Mouse (Mus musculus) stomach, embryonic 14.5 days (tissue): ENCODE results near the gene Phldb2. TPM values are rescaled to one million over a fixed set of nuclear protein-coding genes. Genes with fewer than 3 reads are reported as not detected.

ENCODE experiments used
- ATAC-seq: fragments of 200-750 bp; cut with Nextera tagmentation; 2 replicates; pipeline ENCODE4 v1.8.0; 2017; ENCODE audit warnings: low read depth, moderate TSS enrichment; ENCODE audit not compliant: insufficient number of reproducible peaks, insufficient read depth, low FRiP score
- H3K27ac ChIP-seq: fragments of 300-500 bp; sonication (generic); 2 replicates; pipeline ENCODE4 v1.5.1; 2014; ENCODE audit warnings: mild to moderate bottlenecking, low read length, moderate library complexity, mixed read lengths
- H3K27me3 ChIP-seq: fragments of 300-500 bp; sonication (generic); 2 replicates; pipeline ENCODE4 v1.6.1; 2014; ENCODE audit warnings: low read length, control low read depth, mixed read lengths; ENCODE audit not compliant: control insufficient read depth, insufficient read depth
- H3K36me3 ChIP-seq: fragments of 300-500 bp; sonication (generic); 2 replicates; pipeline ENCODE4 v1.6.1; 2014; ENCODE audit warnings: mild to moderate bottlenecking, control low read depth, low read length, moderate library complexity, mixed read lengths; ENCODE audit not compliant: control insufficient read depth, insufficient read depth
- H3K4me1 ChIP-seq: fragments of 300-500 bp; sonication (generic); 2 replicates; pipeline ENCODE4 v1.6.1; 2014; ENCODE audit warnings: low read length, control low read depth, mixed read lengths; ENCODE audit not compliant: control insufficient read depth, insufficient read depth
- H3K4me2 ChIP-seq: fragments of 300-500 bp; sonication (generic); replicated peaks from 2 replicates; pipeline ENCODE4 v1.6.1; 2014; ENCODE audit warnings: low read depth, low read length, control low read depth
- H3K4me3 ChIP-seq: fragments of 300-500 bp; sonication (generic); 2 replicates; pipeline ENCODE4 v1.5.1; 2014; ENCODE audit warnings: low read depth, low read length, control low read depth
- H3K9ac ChIP-seq: fragments of 300-500 bp; sonication (generic); replicated peaks from 2 replicates; pipeline ENCODE4 v1.6.1; 2014; ENCODE audit warnings: low read depth, mild to moderate bottlenecking, control low read depth, low read length, moderate library complexity, mixed read lengths
- H3K9me3 ChIP-seq: fragments of 300-500 bp; sonication (generic); 2 replicates; pipeline ENCODE4 v1.6.1; 2016; ENCODE audit warnings: low read depth, low read length, control low read depth; ENCODE audit not compliant: control insufficient read depth
- whole genome bisulfite sequencing: fragments of 180-500 bp; shearing (Covaris S2); extraction: QIAGEN DNeasy Blood & Tissue Kit; methylation state at CpG from one replicate; pipeline ENCODE4 v1.1.7; 2014; 5-methylcytosine and 5-hydroxymethylcytosine counted together
- polyA plus RNA-seq: library from polyadenylated mRNA; unstranded; fragments of >200 nt; fragmentation: Nextera tagmentation; extraction: Ambion mirVana; gene quantifications from 2 replicates; pipeline ENCODE4 v1.2.1, GENCODE M21; 2014

Gene Phldb2
- polyA plus RNA-seq, 1 experiment from 2014 or later, result 29.7 TPM

DNA sequence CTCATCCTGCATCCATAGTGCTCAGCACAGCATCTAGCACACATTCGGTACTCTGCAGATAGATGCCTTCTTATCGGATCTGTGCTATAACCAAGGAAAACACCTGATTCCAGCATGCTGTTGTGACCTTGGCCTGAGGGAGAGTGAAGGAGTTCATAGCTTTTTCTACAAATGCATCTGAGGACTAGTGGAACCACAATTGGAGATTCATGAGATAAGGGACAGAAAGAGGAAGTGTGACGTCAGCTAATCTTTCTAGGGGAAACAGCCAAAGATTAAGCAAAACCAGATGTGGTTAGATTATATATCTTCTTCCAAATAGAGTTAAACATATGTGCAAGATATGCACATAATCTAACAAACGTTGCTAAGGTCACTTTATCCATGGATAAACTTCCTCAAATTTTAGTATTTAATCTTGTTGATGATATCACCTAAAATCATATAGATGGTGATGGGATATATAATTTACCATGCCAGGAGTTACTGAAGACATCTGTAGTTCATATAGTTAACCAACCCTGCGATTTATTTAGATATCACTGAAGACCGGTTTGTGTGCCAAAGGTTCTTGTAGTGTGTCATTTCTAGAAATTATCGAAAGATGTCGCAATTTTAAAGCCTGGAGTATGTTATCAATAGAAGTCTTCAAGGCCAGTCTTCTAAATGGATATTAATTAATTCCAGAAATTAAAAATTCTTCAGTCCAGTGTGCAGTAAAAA is 11.1 kb downstream of the Phldb2 start:
- Histone ChIP-seq H3K9ac (no peak overlapping the region), H3K9me3 (0 out of 2 replicates have a peak, but pooled peaks cover 3% of the 10 kb centered on the region), H3K4me2 (no peak overlapping the region), H3K4me3 (no peak overlapping the region), H3K27me3 (no peaks in the 10 kb centered on the region), H3K36me3 (no peaks in the 10 kb centered on the region), H3K27ac (no peak overlapping the region), H3K4me1 (0 out of 2 replicates have a peak, but pooled peaks cover 5% of the 10 kb centered on the region)
- ATAC-seq, result no peak
- 72% methylated on average over 8 of the region's 8 CpGs for WGBS

DNA sequence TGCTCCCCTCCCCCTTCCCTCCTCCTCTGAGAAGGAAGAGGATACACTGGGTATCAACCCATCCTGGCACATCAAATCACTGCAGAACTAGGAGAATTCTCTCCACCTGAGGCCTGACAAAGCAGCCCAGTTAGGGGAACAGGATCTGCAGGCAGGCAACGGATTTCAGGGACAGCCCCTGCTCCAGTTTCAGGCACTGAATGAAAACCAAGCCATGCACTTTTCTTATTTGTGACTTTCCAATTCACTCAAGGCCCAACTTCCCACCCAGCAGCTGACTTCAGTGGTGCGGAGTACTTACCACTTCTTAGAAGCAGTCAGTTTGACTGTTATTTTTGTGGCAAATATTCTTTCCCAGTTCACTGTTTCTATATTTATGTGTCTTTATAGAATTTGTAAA is 12.7 kb downstream of the Phldb2 start:
- no peak for ATAC-seq
- H3K4me1 ChIP-seq, result peaks cover 7% of the 10 kb centered on the region; the same call in 1 of the 2 replicates
- 0 out of 2 replicates have a peak, but pooled peaks cover 3% of the 10 kb centered on the region for H3K9me3 ChIP-seq
- H3K9ac ChIP-seq, result no peak overlapping the region
- 92% methylated on average over 2 of the region's 2 CpGs for WGBS
- H3K27ac ChIP-seq, result no peak overlapping the region
- H3K36me3 ChIP-seq, result no peaks in the 10 kb centered on the region
- H3K4me3 ChIP-seq, result no peak overlapping the region
- H3K27me3 ChIP-seq, result no peaks in the 10 kb centered on the region
- no peak overlapping the region for H3K4me2 ChIP-seq

DNA sequence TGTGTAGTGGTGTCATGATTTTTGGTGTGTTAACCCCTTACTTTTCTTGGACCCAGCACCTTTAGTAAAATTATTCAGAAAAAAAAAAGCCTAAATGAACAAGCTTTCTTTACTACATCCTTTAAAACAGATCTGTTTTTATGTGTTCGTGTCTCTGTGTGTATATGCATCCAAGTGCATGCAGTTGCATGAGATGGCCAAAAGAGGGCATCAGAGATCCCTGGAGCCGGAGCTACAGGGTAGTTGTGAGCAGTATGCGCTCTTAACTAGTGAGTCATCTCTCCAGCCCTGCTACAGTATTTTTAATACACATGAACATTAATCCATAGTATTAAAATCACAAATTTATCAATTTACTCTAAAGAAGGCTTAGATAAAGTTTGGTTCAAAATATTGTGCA is 14.0 kb downstream of the Phldb2 start:
- Histone ChIP-seq H3K36me3 (no peaks in the 10 kb centered on the region), H3K27ac (no peak overlapping the region), H3K27me3 (no peaks in the 10 kb centered on the region), H3K4me3 (no peak overlapping the region), H3K9me3 (0 out of 2 replicates have a peak, but pooled peaks cover 3% of the 10 kb centered on the region), H3K9ac (no peak overlapping the region), H3K4me1 (peaks cover 2% of the 10 kb centered on the region; the same call in 1 of the 2 replicates), H3K4me2 (no peak overlapping the region)
- 95% methylated on average over 3 of the region's 3 CpGs for WGBS
- ATAC-seq, result no peak

DNA sequence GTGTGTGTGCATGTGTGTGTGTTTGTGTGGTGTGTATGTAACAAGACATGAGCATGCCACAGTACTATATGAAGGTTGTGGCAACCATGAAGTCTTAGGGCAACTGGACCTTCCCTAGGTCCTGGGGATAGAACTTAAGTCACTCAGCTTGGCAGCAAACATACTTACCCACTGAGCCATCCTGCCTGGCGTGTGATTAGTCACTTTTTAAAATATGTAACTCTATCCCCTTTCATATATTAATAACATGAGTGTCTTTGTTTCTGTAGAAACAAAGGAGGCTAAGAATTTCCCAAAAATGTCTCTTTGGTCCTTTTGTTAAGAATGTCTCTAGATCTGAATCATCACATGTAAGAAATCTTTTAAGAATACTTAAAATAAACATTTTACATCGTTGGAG is 16.0 kb downstream of the Phldb2 start:
- H3K4me1 ChIP-seq, result peaks cover 2% of the 10 kb centered on the region; the same call in 1 of the 2 replicates
- no peaks in the 10 kb centered on the region for H3K36me3 ChIP-seq
- no peak overlapping the region for H3K27ac ChIP-seq
- H3K9ac ChIP-seq, result no peak overlapping the region
- no peaks in the 10 kb centered on the region for H3K27me3 ChIP-seq
- no peak overlapping the region for H3K4me3 ChIP-seq
- 42% methylated on average over 2 of the region's 2 CpGs for WGBS
- 0 out of 2 replicates have a peak, but pooled peaks cover 3% of the 10 kb centered on the region for H3K9me3 ChIP-seq
- no peak overlapping the region for H3K4me2 ChIP-seq
- ATAC-seq, result no peak

DNA sequence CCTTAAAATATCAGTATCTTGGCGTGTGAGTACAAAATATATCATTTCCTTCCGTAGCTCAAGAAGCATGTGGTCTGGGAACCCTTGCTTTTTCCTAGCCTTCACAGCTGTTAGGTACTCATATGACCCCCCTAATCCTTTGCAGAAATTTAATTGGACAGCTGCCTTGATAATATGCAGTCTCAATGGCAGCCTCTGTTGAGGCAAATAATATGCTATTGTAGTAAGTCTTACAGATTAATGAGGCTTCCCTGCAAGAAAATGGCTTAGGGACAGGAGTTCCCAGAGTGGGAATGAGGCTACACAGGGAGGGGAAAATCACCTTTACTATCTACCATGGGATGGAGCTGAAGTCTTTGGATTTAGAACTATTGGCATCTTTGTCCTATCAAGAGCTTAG is 16.9 kb downstream of the Phldb2 start:
- peak; percentile 60; the same call in 1 of the 2 replicates for ATAC-seq
- H3K9me3 ChIP-seq, result 0 out of 2 replicates have a peak, but pooled peaks cover 3% of the 10 kb centered on the region
- no peak overlapping the region for H3K4me3 ChIP-seq
- peak overlapping the region; percentile 41; the same call in 1 of the 2 replicates for H3K27ac ChIP-seq
- no peak overlapping the region for H3K9ac ChIP-seq
- 41% methylated on average over 2 of the region's 2 CpGs for WGBS
- H3K36me3 ChIP-seq, result no peaks in the 10 kb centered on the region
- no peaks in the 10 kb centered on the region for H3K27me3 ChIP-seq
- no peak overlapping the region for H3K4me2 ChIP-seq
- peaks cover 2% of the 10 kb centered on the region; the same call in 1 of the 2 replicates for H3K4me1 ChIP-seq

DNA sequence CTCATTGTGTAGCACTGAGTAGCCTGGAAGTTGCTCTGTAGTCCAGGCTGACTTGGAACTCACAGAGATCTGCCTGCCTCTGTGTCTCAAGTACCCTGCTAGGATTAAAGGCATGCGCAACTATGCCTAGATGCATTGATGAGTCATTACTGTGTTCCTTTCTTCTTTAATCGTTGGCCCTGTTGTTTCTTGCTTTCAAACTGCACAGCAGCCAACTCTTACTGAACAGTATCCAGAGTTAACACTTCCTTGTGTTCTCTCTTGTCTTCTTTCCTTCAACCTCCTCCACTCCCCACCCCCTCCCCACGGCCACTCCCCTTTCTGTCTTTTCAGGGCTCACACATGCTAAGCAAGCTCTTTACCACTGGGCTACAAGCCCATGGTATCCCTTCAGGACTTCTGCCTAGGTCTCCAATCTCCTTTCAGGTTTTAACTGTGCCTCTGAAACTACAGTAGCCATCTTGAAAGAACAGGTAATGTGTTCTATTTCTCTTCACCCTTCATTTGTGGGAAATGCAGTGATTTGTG is 17.4 kb downstream of the Phldb2 start:
- no peak for ATAC-seq
- Histone ChIP-seq H3K4me3 (no peak overlapping the region), H3K4me1 (peaks cover 2% of the 10 kb centered on the region; the same call in 1 of the 2 replicates), H3K9ac (no peak overlapping the region), H3K27ac (peak overlapping the region; percentile 41; the same call in 1 of the 2 replicates), H3K9me3 (0 out of 2 replicates have a peak, but pooled peaks cover 3% of the 10 kb centered on the region), H3K4me2 (no peak overlapping the region), H3K27me3 (no peaks in the 10 kb centered on the region), H3K36me3 (no peaks in the 10 kb centered on the region)
- 78% methylated on average over 3 of the region's 3 CpGs for WGBS

DNA sequence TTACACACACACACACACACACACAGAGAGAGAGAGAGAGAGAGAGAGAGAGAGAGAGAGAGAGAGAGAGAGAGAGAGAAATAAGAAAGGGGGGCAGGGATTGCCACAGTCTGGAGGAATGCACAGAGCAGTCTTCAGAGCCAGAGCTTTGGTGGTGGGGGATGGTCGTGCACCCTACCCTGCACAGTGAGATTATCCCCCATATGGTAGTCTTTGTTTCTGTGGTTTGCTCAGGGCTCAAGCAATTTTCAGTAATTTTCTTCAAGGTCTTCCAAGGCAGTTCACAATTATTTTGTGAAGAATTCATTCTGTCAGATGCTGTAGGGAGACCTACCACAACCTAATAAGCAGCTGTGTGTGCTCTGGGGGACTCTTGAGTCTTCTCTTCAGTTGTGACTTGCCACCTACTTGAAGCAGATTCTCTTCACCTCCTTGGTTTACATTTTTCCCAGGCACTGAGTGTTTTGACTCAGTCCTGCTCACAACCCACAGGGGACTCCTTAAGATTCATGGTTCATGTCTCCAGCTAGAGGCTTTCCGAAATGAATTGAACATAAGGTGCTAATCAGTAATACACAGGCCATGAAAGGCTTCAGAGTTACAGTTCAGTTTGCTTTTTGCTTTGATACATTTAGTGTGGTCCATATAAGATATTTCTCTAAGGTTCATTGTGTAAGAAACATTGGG is 18.5 kb downstream of the Phldb2 start:
- Histone ChIP-seq H3K36me3 (no peaks in the 10 kb centered on the region), H3K9ac (no peak overlapping the region), H3K9me3 (0 out of 2 replicates have a peak, but pooled peaks cover 3% of the 10 kb centered on the region), H3K4me1 (peaks cover 6% of the 10 kb centered on the region; the same call in 1 of the 2 replicates), H3K27me3 (no peaks in the 10 kb centered on the region), H3K4me3 (no peak overlapping the region), H3K27ac (no peak overlapping the region), H3K4me2 (no peak overlapping the region)
- ATAC-seq, result no peak
- 43% methylated on average over 2 of the region's 2 CpGs for WGBS

DNA sequence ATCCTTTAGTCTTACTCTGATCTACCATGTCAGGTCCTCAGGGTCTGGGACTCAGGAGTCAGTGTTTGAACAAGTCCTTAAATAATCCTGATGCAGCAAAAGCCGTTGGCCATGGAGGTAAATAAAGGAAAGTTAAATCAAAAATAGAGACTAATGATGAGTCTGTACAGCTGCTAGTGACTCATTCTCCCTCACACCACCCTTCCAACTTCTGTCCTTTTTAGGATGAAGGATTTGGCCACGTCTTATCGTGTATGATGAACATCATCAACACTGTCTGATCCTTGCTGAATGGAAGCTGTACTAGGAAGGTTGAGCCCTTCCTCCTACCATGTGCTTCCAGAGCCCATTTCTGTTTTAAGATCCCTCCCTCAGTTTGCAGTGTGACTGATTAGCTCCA is 23.1 kb downstream of the Phldb2 start:
- Histone ChIP-seq H3K27me3 (no peaks in the 10 kb centered on the region), H3K36me3 (no peaks in the 10 kb centered on the region), H3K4me3 (no peak overlapping the region), H3K4me1 (peaks cover 18% of the 10 kb centered on the region; the same call in 1 of the 2 replicates), H3K27ac (no peak overlapping the region), H3K9ac (no peak overlapping the region), H3K4me2 (no peak overlapping the region), H3K9me3 (no peaks in the 10 kb centered on the region)
- no peak for ATAC-seq
- 60% methylated on average over 3 of the region's 3 CpGs for WGBS
